7 mouse cellular contexts compared by ENCODE assay signal in the genomic region with DNA sequence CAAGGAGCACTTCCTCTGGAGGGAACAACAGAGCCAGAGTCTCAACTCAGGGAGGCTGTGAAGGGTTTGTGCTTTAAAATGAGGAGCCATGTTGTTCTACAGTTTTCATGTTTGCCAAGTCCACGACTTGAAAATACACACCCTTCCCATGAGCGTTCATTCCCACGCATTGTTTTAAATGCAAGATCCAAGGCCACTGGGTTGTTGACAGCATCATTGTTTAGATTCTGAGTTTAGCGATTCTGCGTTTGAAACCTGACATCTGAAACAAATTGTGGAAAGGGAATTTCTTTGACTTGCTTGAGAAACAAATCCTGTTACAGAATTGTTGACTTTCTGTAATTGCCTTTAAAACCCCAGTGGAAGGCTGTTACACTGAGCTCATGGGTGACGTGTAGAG.
DNase-seq lines count a peak whose midpoint lies in the region; ATAC-seq lines count a peak whose summit lies in the region.

No protein-coding gene starts in this region.

- no peak for ATAC-seq in liver, embryonic 11.5 days (replicated peaks; ENCODE audit: low FRiP score)
- no peak for ATAC-seq in liver, embryonic 12.5 days
- no peak for ATAC-seq in forebrain, embryonic 14.5 days
- no peak for ATAC-seq in stomach, embryonic 15.5 days (ENCODE audit: insufficient read depth, low FRiP score, low read depth)

- 66% methylated on average over 6 of the region's 6 CpGs for WGBS in liver, embryonic 11.5 days
- WGBS in liver, embryonic 12.5 days (ENCODE audit: insufficient replicate concordance): 70% methylated on average over 6 of the region's 6 CpGs
- 23% methylated on average over 6 of the region's 6 CpGs for WGBS in forebrain, embryonic 14.5 days
- WGBS in limb, embryonic 10.5 days: 74% methylated on average over 6 of the region's 6 CpGs
- WGBS in stomach, embryonic 15.5 days: 35% methylated on average over 6 of the region's 6 CpGs

- no peak overlapping the region for H3K9ac ChIP-seq in liver, embryonic 11.5 days (ENCODE audit: low read depth, low read length)
- H3K9ac ChIP-seq in liver, embryonic 12.5 days: no peak overlapping the region
- no peak overlapping the region for H3K9ac ChIP-seq in forebrain, embryonic 14.5 days (ENCODE audit: low read length)
- no peak overlapping the region for H3K9ac ChIP-seq in stomach, embryonic 15.5 days

- H3K4me3 ChIP-seq in liver, embryonic 11.5 days (ENCODE audit: low read depth, low read length): no peak overlapping the region
- H3K4me3 ChIP-seq in liver, embryonic 12.5 days: no peak overlapping the region
- H3K4me3 ChIP-seq in forebrain, embryonic 14.5 days (ENCODE audit: low read depth, low read length): no peak overlapping the region
- H3K4me3 ChIP-seq in limb, embryonic 10.5 days: peak overlapping the region; percentile 37; the same call in 1 of the 2 replicates
- no peak overlapping the region for H3K4me3 ChIP-seq in stomach, embryonic 15.5 days (replicated peaks)

- no peaks in the 10 kb centered on the region for H3K27me3 ChIP-seq in liver, embryonic 11.5 days (replicated peaks; ENCODE audit: control insufficient read depth, insufficient read depth, low read length)
- peaks cover 11% of the 10 kb centered on the region for H3K27me3 ChIP-seq in liver, embryonic 12.5 days (replicated peaks)
- no peaks in the 10 kb centered on the region for H3K27me3 ChIP-seq in forebrain, embryonic 14.5 days (replicated peaks; ENCODE audit: control insufficient read depth, insufficient read depth, low read length)
- H3K27me3 ChIP-seq in limb, embryonic 10.5 days (ENCODE audit: low read depth, poor library complexity, severe bottlenecking): no peaks in the 10 kb centered on the region
- H3K27me3 ChIP-seq in stomach, embryonic 15.5 days (replicated peaks): no peaks in the 10 kb centered on the region

- no peaks in the 10 kb centered on the region for H3K36me3 ChIP-seq in liver, embryonic 11.5 days (ENCODE audit: control insufficient read depth, insufficient read depth, low read length)
- H3K36me3 ChIP-seq in liver, embryonic 12.5 days: no peaks in the 10 kb centered on the region
- no peaks in the 10 kb centered on the region for H3K36me3 ChIP-seq in forebrain, embryonic 14.5 days (ENCODE audit: control insufficient read depth, insufficient read depth, low read length)
- no peaks in the 10 kb centered on the region for H3K36me3 ChIP-seq in limb, embryonic 10.5 days
- no peaks in the 10 kb centered on the region for H3K36me3 ChIP-seq in stomach, embryonic 15.5 days

- H3K4me2 ChIP-seq in liver, embryonic 11.5 days: no peak overlapping the region
- H3K4me2 ChIP-seq in liver, embryonic 12.5 days: no peak overlapping the region
- H3K4me2 ChIP-seq in forebrain, embryonic 14.5 days (ENCODE audit: low read length): peak overlapping the region; percentile 38
- peak overlapping the region; percentile 38; the same call in 1 of the 2 replicates for H3K4me2 ChIP-seq in stomach, embryonic 15.5 days

- DNase-seq in liver, embryonic 11.5 days (ENCODE audit: low spot score): no peak
- DNase-seq in forebrain, embryonic 14.5 days (ENCODE audit: low spot score): peak; percentile 11
- DNase-seq in limb, embryonic 10.5 days (ENCODE audit: low spot score): no peak
- DNase-seq in thymus, postnatal 10 days (ENCODE audit: low spot score in 2 of 2): no peak
- DNase-seq in thymus, postnatal 0 days (ENCODE audit: low spot score): no peak

- 0 out of 2 replicates have a peak overlapping the region, but pooled peaks have one; percentile 72 for H3K27ac ChIP-seq in liver, embryonic 11.5 days (ENCODE audit: low read depth, low read length)
- no peak overlapping the region for H3K27ac ChIP-seq in liver, embryonic 12.5 days
- H3K27ac ChIP-seq in forebrain, embryonic 14.5 days (ENCODE audit: low read depth, low read length): peak overlapping the region; percentile 94
- H3K27ac ChIP-seq in limb, embryonic 10.5 days: peak overlapping the region; percentile 96
- H3K27ac ChIP-seq in stomach, embryonic 15.5 days: peak overlapping the region; percentile 88

- H3K9me3 ChIP-seq in liver, embryonic 11.5 days (ENCODE audit: control insufficient read depth, low read length): no peaks in the 10 kb centered on the region
- no peaks in the 10 kb centered on the region for H3K9me3 ChIP-seq in liver, embryonic 12.5 days (replicated peaks)
- no peaks in the 10 kb centered on the region for H3K9me3 ChIP-seq in forebrain, embryonic 14.5 days (replicated peaks; ENCODE audit: control insufficient read depth, low read length)
- no peaks in the 10 kb centered on the region for H3K9me3 ChIP-seq in limb, embryonic 10.5 days (replicated peaks)
- no peaks in the 10 kb centered on the region for H3K9me3 ChIP-seq in stomach, embryonic 15.5 days

- 0 out of 2 replicates have a peak, but pooled peaks cover 6% of the 10 kb centered on the region for H3K4me1 ChIP-seq in liver, embryonic 11.5 days (replicated peaks; ENCODE audit: control insufficient read depth, insufficient read depth, low read length)
- H3K4me1 ChIP-seq in liver, embryonic 12.5 days: peaks cover 11% of the 10 kb centered on the region; the same call in 1 of the 2 replicates
- H3K4me1 ChIP-seq in forebrain, embryonic 14.5 days (ENCODE audit: control insufficient read depth, insufficient read depth, low read length): peaks cover 26% of the 10 kb centered on the region
- H3K4me1 ChIP-seq in limb, embryonic 10.5 days: peaks cover 42% of the 10 kb centered on the region
- H3K4me1 ChIP-seq in stomach, embryonic 15.5 days: peaks cover 19% of the 10 kb centered on the region

Comparison
In these comparisons a context has a peak if more than half of its experiments do, and no peak if none do; other contexts are left out.
1. H3K4me2 ChIP-seq: peak in forebrain, embryonic 14.5 days (single experiment) and stomach, embryonic 15.5 days (single experiment); none in liver, embryonic 11.5 days (single experiment) and liver, embryonic 12.5 days (single experiment).